Mouse (Mus musculus) ES-E14 (cell line): Measurements from ENCODE around the gene Rdm1.
A peak's percentile ranks its signal among the peaks of the same experiment; 100 is the strongest.
"Not testable (repeated sequence)": the region's sequence is repeated elsewhere in the genome, so short reads cannot be mapped to it uniquely, and the experiment has no call there.

ENCODE experiments used
- CHD2 ChIP-seq: IDR thresholded peaks from 2 replicates; pipeline ENCODE4 v1.6.1; 2014; ENCODE audit warnings: mild to moderate bottlenecking, low read depth, low read length, inconsistent platforms
- HCFC1 ChIP-seq: IDR thresholded peaks from 2 replicates; pipeline ENCODE4 v1.6.1; 2012; ENCODE audit warnings: low read length, inconsistent platforms, borderline replicate concordance; ENCODE audit not compliant: insufficient read depth
- MAFK ChIP-seq: IDR thresholded peaks from 2 replicates; pipeline ENCODE4 v1.6.1; 2014; ENCODE audit warnings: mild to moderate bottlenecking, low read depth, low read length, inconsistent platforms; ENCODE audit not compliant: insufficient read depth
- ZC3H11A ChIP-seq: IDR thresholded peaks from 2 replicates; pipeline ENCODE4 v1.6.1; 2012; ENCODE audit warnings: low read depth, mild to moderate bottlenecking, inconsistent platforms, low read length, borderline replicate concordance
- ZNF384 ChIP-seq: IDR thresholded peaks from 2 replicates; pipeline ENCODE4 v1.6.1; 2012; ENCODE audit warnings: low read depth, low read length, inconsistent platforms

DNA sequence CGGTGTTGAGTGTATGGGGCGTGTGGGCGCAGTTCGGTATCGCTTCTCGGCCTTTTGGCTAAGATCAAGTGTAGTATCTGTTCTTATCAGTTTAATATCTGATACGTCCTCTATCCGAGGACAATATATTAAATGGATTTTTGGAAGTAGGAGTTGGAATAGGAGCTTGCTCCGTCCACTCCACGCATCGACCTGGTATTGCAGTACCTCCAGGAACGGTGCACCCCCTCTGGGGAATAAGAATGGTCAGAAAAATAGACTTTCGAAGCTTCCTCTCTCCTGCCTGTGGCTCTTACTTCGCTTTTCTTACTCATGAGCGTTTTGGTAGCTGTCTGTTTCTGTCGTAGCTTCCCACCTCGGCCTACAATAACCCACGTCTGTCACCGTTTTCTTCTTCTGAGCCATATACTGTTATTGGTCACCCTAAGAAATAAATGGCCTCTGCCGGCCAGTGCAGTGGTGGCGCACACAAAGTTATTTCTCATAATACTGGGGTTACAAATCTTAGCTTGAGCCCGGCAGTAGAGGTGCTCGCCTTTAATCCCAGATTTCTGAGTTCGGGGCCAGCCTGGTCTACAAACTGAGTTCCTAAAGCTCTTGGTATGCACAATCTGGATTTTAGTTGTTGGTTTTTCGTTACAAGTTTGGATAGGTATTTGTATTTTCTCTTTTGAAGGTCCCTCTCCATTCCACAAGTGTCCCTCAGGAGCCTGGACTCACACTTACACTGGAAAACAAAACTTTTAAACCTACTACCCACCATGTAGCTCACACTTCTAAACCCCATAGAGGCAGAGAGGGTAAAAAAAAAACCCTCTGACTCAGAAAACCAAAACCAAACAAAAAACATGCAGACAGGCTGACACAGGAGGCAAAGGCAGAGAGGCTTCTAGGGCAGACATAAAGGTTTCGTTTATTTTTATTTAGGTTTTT lies 15.0 kb downstream of the Rdm1 start:
- not testable (repeated sequence) for TF ChIP-seq ZC3H11A, MAFK, CHD2
- TF ChIP-seq HCFC1 (peak; percentile 25; the same call in 1 of the 2 replicates), ZNF384 (peak; percentile 50; the same call in 1 of the 2 replicates)
